Mouse (Mus musculus): ENCODE results near the gene Gpld1. TPM values are rescaled to one million over a fixed set of nuclear protein-coding genes. Genes with fewer than 3 reads are reported as not detected.

Gene Gpld1
- polyA plus RNA-seq, 1 experiment: 0.13 TPM

GRCm38 (mm10) chr13:25007115-25007514 is 64.2 kb downstream of the Gpld1 start:
- peaks cover 14% of the 10 kb centered on the region for H3K36me3 ChIP-seq (ENCODE audit: control insufficient read depth, insufficient read depth, low read length)
- WGBS: 43% methylated on average over 6 of the region's 8 CpGs
- H3K27ac ChIP-seq (ENCODE audit: insufficient read depth, low read length): no peak overlapping the region
- TF ChIP-seq CTCF (IDR thresholded peaks at IDR 0.05; ENCODE audit: extremely low read depth, insufficient read depth, insufficient read length, insufficient replicate concordance) (no peak), POLR2A (IDR thresholded peaks at IDR 0.05; ENCODE audit: low read depth, low read length) (no peak)
- H3K27me3 ChIP-seq (ENCODE audit: control insufficient read depth, insufficient read depth, low read length): no peaks in the 10 kb centered on the region
- H3K4me3 ChIP-seq (ENCODE audit: extremely low read depth, insufficient read depth, insufficient read length): no peak overlapping the region
- H3K4me1 ChIP-seq (ENCODE audit: control insufficient read depth, insufficient read depth, insufficient read length): no peaks in the 10 kb centered on the region
- peak in 1 of 2 experiments; percentile 43 for DNase-seq (ENCODE audit: low read depth in 1 of 2, low spot score in 2 of 2)

DNA sequence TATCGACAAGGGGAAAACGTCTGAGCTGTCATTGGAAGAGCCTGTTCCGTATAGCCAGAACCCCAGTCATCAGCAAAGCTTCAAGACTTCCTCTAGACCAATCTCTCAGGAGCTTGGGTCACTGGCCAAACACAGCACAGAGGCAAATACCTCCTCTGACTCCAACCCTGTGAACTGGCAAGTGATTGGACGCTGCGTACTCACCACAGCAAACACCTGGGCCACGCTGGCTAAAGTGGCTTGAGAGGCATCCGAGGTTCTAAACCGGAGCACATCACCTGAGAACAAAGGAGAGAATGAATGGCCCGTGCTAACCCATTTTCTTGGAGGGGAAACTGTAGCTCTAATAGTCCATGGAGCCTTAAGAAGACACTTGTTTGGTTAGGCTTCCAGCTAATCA is 75.4 kb downstream of the Gpld1 start:
- 95% methylated on average over 9 of the region's 9 CpGs for WGBS
- H3K4me3 ChIP-seq (ENCODE audit: extremely low read depth, insufficient read depth, insufficient read length): no peak overlapping the region

DNA sequence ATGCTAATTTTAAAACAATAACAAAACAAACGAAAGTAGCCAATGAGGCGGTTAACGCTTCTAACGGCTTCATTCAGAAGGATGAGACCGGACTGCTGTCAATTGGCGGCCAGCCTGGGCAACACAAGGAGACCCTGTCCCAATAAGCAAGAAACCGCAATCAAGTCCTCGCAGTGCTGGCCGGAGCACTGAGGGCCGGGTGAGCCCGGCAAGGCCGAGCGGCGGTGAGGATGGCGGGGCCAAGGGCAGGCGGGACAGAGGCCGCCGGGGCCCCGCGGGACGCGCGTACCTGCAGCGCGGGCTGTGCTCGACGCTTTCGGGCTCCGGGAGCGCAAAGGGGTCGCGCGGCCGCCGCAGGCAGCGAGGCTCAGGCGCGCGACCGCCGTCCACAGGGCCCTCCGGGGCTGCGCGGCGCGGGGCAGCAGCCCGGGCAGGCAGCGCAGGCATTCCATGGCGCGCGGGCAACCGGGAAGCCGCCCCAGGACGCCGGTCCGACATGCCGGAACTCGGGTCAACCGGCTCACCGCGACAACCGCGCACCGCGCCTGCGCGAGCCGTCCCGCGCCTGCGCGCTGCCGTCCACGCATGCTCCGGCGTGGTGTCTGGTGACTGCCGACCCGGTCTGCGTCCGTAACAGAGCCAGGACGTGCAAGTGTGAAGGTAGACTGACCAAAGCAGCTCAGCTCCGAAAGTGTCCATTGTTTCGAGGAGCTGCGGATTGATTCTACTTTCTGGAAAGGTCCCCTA is 77.0 kb downstream of the Gpld1 start, which contains the start of gene Mrs2:
Mrs2 (minus strand) TSS at position 587 of the 747 bp plus-strand sequence.
- no peaks in the 10 kb centered on the region for H3K27me3 ChIP-seq (ENCODE audit: control insufficient read depth, insufficient read depth, low read length)
- peak; percentile 73 to 86 for DNase-seq (ENCODE audit: low read depth in 1 of 2, low spot score in 2 of 2)
- peaks cover 3% of the 10 kb centered on the region for H3K36me3 ChIP-seq (ENCODE audit: control insufficient read depth, insufficient read depth, low read length)
- peaks cover 7% of the 10 kb centered on the region; the same call in 1 of the 2 replicates for H3K4me1 ChIP-seq (ENCODE audit: control insufficient read depth, insufficient read depth, insufficient read length)
- under 1% methylated on average over 73 of the region's 84 CpGs for WGBS
- peak within 1 kb of the TSS; percentile 83 for H3K4me3 ChIP-seq (ENCODE audit: extremely low read depth, insufficient read depth, insufficient read length)
- peak within 1 kb of the TSS; percentile 60 for H3K27ac ChIP-seq (ENCODE audit: insufficient read depth, low read length)
- TF ChIP-seq POLR2A (IDR thresholded peaks at IDR 0.05; ENCODE audit: low read depth, low read length) (peak; percentile 74), CTCF (IDR thresholded peaks at IDR 0.05; ENCODE audit: extremely low read depth, insufficient read depth, insufficient read length, insufficient replicate concordance) (no peak)

More for the DNA sequence above, 75.4 kb downstream of the Gpld1 start:
- DNase-seq (ENCODE audit: low read depth in 1 of 2, low spot score in 2 of 2): no peak
- Histone ChIP-seq H3K27ac (ENCODE audit: insufficient read depth, low read length) (no peak overlapping the region), H3K36me3 (ENCODE audit: control insufficient read depth, insufficient read depth, low read length) (peaks cover 3% of the 10 kb centered on the region), H3K4me1 (ENCODE audit: control insufficient read depth, insufficient read depth, insufficient read length) (peaks cover 7% of the 10 kb centered on the region; the same call in 1 of the 2 replicates), H3K27me3 (ENCODE audit: control insufficient read depth, insufficient read depth, low read length) (no peaks in the 10 kb centered on the region)
- TF ChIP-seq CTCF (IDR thresholded peaks at IDR 0.05; ENCODE audit: extremely low read depth, insufficient read depth, insufficient read length, insufficient replicate concordance) (no peak), POLR2A (IDR thresholded peaks at IDR 0.05; ENCODE audit: low read depth, low read length) (no peak)

GRCm38 (mm10) chr13:25020540-25020892 is 77.6 kb downstream of the Gpld1 start:
- no peak for DNase-seq (ENCODE audit: low read depth in 1 of 2, low spot score in 2 of 2)
- Histone ChIP-seq H3K27me3 (ENCODE audit: control insufficient read depth, insufficient read depth, low read length) (no peaks in the 10 kb centered on the region), H3K27ac (ENCODE audit: insufficient read depth, low read length) (peak overlapping the region; percentile 43; the same call in 1 of the 2 replicates), H3K4me3 (ENCODE audit: extremely low read depth, insufficient read depth, insufficient read length) (peak overlapping the region; percentile 83), H3K36me3 (ENCODE audit: control insufficient read depth, insufficient read depth, low read length) (peaks cover 3% of the 10 kb centered on the region), H3K4me1 (ENCODE audit: control insufficient read depth, insufficient read depth, insufficient read length) (peaks cover 7% of the 10 kb centered on the region; the same call in 1 of the 2 replicates)
- TF ChIP-seq CTCF (IDR thresholded peaks at IDR 0.05; ENCODE audit: extremely low read depth, insufficient read depth, insufficient read length, insufficient replicate concordance) (no peak), POLR2A (IDR thresholded peaks at IDR 0.05; ENCODE audit: low read depth, low read length) (no peak)
- 45% methylated on average over 4 of the region's 4 CpGs for WGBS

DNA sequence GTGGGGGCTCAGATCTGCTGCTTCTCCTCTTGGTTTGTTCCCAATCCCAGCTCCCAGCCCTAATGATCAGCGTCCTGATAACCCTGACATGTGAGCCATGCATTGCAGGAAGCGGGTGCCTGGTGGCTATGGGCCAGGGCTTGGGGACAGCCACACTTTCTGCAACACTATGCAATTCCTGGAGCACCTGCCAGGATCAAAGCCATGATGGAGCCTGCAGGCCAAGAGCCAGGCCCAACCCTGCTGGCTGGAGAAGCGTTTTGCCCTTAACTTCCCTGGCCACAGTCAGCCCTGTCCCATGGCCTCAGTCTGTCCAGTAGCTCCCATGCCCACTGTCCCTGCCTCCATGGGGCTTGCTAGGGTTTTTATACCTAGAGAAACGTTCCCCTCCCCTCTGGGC is 79.4 kb downstream of the Gpld1 start:
- WGBS: 84% methylated on average over 4 of the region's 4 CpGs
- no peak for DNase-seq (ENCODE audit: low read depth in 1 of 2, low spot score in 2 of 2)
- no peak overlapping the region for H3K4me3 ChIP-seq (ENCODE audit: extremely low read depth, insufficient read depth, insufficient read length)
- peaks cover 6% of the 10 kb centered on the region; the same call in 1 of the 2 replicates for H3K4me1 ChIP-seq (ENCODE audit: control insufficient read depth, insufficient read depth, insufficient read length)
- H3K27ac ChIP-seq (ENCODE audit: insufficient read depth, low read length): no peak overlapping the region
- no peaks in the 10 kb centered on the region for H3K27me3 ChIP-seq (ENCODE audit: control insufficient read depth, insufficient read depth, low read length)
- TF ChIP-seq CTCF (IDR thresholded peaks at IDR 0.05; ENCODE audit: extremely low read depth, insufficient read depth, insufficient read length, insufficient replicate concordance) (no peak), POLR2A (IDR thresholded peaks at IDR 0.05; ENCODE audit: low read depth, low read length) (no peak)
- H3K36me3 ChIP-seq (ENCODE audit: control insufficient read depth, insufficient read depth, low read length): no peaks in the 10 kb centered on the region

DNA sequence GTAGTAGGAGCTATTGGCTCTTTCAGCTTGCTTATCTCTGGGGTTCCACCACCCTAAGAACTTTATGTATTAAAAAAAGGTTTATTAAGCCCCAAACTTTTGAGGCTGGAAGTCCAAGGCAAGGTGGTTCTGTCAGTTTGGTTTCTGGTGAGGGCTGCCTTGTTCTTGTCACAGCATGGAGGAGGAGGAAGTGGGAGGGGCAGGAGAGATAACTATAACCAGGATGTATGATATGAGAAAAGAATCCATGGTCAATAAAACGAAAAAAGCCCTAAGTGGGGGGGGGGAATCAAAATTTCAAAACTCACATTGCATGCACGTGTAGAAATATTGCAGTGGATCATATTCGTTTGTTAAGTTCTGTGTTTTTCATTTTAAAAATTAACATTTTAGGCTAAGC is 80.2 kb downstream of the Gpld1 start:
- WGBS: 75% methylated on average over 3 of the region's 3 CpGs
- no peak overlapping the region for H3K4me3 ChIP-seq (ENCODE audit: extremely low read depth, insufficient read depth, insufficient read length)
- H3K4me1 ChIP-seq (ENCODE audit: control insufficient read depth, insufficient read depth, insufficient read length): peaks cover 6% of the 10 kb centered on the region; the same call in 1 of the 2 replicates
- no peak for DNase-seq (ENCODE audit: low read depth in 1 of 2, low spot score in 2 of 2)
- no peaks in the 10 kb centered on the region for H3K36me3 ChIP-seq (ENCODE audit: control insufficient read depth, insufficient read depth, low read length)
- TF ChIP-seq CTCF (IDR thresholded peaks at IDR 0.05; ENCODE audit: extremely low read depth, insufficient read depth, insufficient read length, insufficient replicate concordance) (no peak), POLR2A (IDR thresholded peaks at IDR 0.05; ENCODE audit: low read depth, low read length) (no peak)
- no peaks in the 10 kb centered on the region for H3K27me3 ChIP-seq (ENCODE audit: control insufficient read depth, insufficient read depth, low read length)
- H3K27ac ChIP-seq (ENCODE audit: insufficient read depth, low read length): no peak overlapping the region

DNA sequence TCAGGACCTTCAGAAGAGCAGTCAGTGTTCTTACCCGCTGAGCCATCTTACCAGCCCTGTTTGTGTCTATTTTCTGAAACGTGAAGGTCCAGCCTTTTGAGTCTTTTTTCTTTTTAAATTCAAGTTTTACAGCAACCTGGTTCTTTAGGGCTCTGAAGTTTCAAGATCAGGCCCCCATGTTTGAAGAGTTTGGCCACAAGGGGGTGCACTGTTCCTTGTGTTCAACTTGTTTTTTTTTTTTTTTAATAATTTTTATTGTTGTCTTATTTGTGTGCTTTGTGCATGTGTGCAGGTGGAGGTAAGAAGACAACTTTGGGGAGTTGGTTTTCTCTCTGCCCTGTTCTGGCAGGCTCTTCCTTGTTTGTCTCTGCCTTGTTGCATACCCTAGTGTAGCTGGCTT is 81.7 kb downstream of the Gpld1 start:
- TF ChIP-seq CTCF (IDR thresholded peaks at IDR 0.05; ENCODE audit: extremely low read depth, insufficient read depth, insufficient read length, insufficient replicate concordance) (no peak), POLR2A (IDR thresholded peaks at IDR 0.05; ENCODE audit: low read depth, low read length) (no peak)
- WGBS: 37% methylated on average over 2 of the region's 2 CpGs

More for the DNA sequence above, 81.7 kb downstream of the Gpld1 start:
- DNase-seq (ENCODE audit: low read depth in 1 of 2, low spot score in 2 of 2): peak in 1 of 2 experiments; percentile 15
- no peaks in the 10 kb centered on the region for H3K36me3 ChIP-seq (ENCODE audit: control insufficient read depth, insufficient read depth, low read length)
- H3K27ac ChIP-seq (ENCODE audit: insufficient read depth, low read length): no peak overlapping the region
- H3K4me3 ChIP-seq (ENCODE audit: extremely low read depth, insufficient read depth, insufficient read length): no peak overlapping the region
- H3K4me1 ChIP-seq (ENCODE audit: control insufficient read depth, insufficient read depth, insufficient read length): peaks cover 2% of the 10 kb centered on the region; the same call in 1 of the 2 replicates
- H3K27me3 ChIP-seq (ENCODE audit: control insufficient read depth, insufficient read depth, low read length): no peaks in the 10 kb centered on the region
